Mouse (Mus musculus) myocyte (in vitro differentiated cells): Measurements from ENCODE around the gene Bnip1.

Experiments used
- CEBPB ChIP-seq: IDR thresholded peaks from 2 replicates; pipeline ENCODE4 v1.6.1; 2011; ENCODE audit warnings: mild to moderate bottlenecking, moderate library complexity; ENCODE audit not compliant: poor library complexity, insufficient read depth, severe bottlenecking
- MAX ChIP-seq: IDR thresholded peaks from one replicate; pipeline ENCODE4 v1.6.1; 2011; ENCODE audit warnings: low read depth, mild to moderate bottlenecking, control low read depth
- MYOD1 ChIP-seq, 3 experiments: IDR thresholded peaks; one replicate each; pipeline ENCODE4 v1.6.1; 2011; ENCODE audit warnings: control low read depth in 2 of 3, low read depth in 2 of 3, mild to moderate bottlenecking in 2 of 3, moderate library complexity in 1 of 3; ENCODE audit not compliant: insufficient read length in 2 of 3, control insufficient read depth in 1 of 3
- MYOG ChIP-seq, 3 experiments: IDR thresholded peaks; one replicate each; pipeline ENCODE4 v1.6.1; 2011; ENCODE audit warnings: control low read depth in 2 of 3, low read depth in 2 of 3, mild to moderate bottlenecking in 2 of 3; ENCODE audit not compliant: insufficient read length in 2 of 3, control insufficient read depth in 1 of 3, insufficient read depth in 1 of 3
- POLR2A ChIP-seq: IDR thresholded peaks from one replicate; pipeline ENCODE4 v1.6.1; 2011; ENCODE audit warnings: low read depth, mild to moderate bottlenecking, control low read depth, moderate library complexity; ENCODE audit not compliant: insufficient read length
- POLR2AphosphoS2 ChIP-seq: IDR thresholded peaks from one replicate; pipeline ENCODE4 v1.6.1; 2011; ENCODE audit warnings: low read depth, control low read depth; ENCODE audit not compliant: insufficient read length
- SRF ChIP-seq: IDR thresholded peaks from one replicate; pipeline ENCODE4 v1.6.1; 2011; ENCODE audit warnings: low read depth; ENCODE audit not compliant: control insufficient read depth, insufficient read length
- TCF12 ChIP-seq: IDR thresholded peaks from one replicate; pipeline ENCODE4 v1.6.1; 2011; ENCODE audit warnings: mild to moderate bottlenecking, control low read depth; ENCODE audit not compliant: poor library complexity, insufficient read depth, severe bottlenecking
- USF1 ChIP-seq: IDR thresholded peaks from one replicate; pipeline ENCODE4 v1.6.1; 2011; ENCODE audit warnings: low read depth, mild to moderate bottlenecking, control low read depth, moderate library complexity

- no peak for TF ChIP-seq MAX
- TF ChIP-seq POLR2A: no peak
- TF ChIP-seq CEBPB: no peak
- TF ChIP-seq MYOG (IDR thresholded peaks at IDR 0.05; ENCODE audit: control insufficient read depth in 1 of 3, insufficient read depth in 1 of 3, insufficient read length in 2 of 3, low read depth in 2 of 3): no peak
- no peak for TF ChIP-seq USF1
- TF ChIP-seq POLR2AphosphoS2: no peak
- TF ChIP-seq TCF12: no peak
- TF ChIP-seq SRF: no peak
- TF ChIP-seq MYOD1 (IDR thresholded peaks at IDR 0.05; ENCODE audit: control insufficient read depth in 1 of 3, insufficient read length in 2 of 3, low read depth in 2 of 3): no peak
These were observed 30.9 kb upstream of the Bnip1 start for GRCm38 (mm10) chr17:26749975-26750374.
